Mouse (Mus musculus) E14TG2a.4 (cell line): Measurements from ENCODE around the gene Ankrd23.

ENCODE experiments used
- H3K27me3 ChIP-seq: 2 replicates; pipeline ENCODE4 v1.6.1; 2014; ENCODE audit warnings: low read length, control low read depth; ENCODE audit not compliant: insufficient read depth
- H3K36me3 ChIP-seq: 2 replicates; pipeline ENCODE4 v1.6.1; 2014; ENCODE audit warnings: low read length, control low read depth; ENCODE audit not compliant: insufficient read depth
- H3K4me1 ChIP-seq: replicated peaks from 2 replicates; pipeline ENCODE4 v1.6.1; 2014; ENCODE audit warnings: low read depth, low read length, control low read depth
- H3K4me3 ChIP-seq: replicated peaks from 2 replicates; pipeline ENCODE4 v1.5.1; 2014; ENCODE audit warnings: mild to moderate bottlenecking, low read length
- H3K9me3 ChIP-seq: 2 replicates; pipeline ENCODE4 v1.6.1; 2014; ENCODE audit warnings: low read length, control low read depth
- CTCF ChIP-seq: conservative IDR thresholded peaks from 2 replicates; pipeline ENCODE4 v1.5.1; 2014; ENCODE audit warnings: low read length
- NANOG ChIP-seq: IDR thresholded peaks from 2 replicates; pipeline ENCODE4 v1.6.1; 2014; ENCODE audit warnings: borderline replicate concordance, low read length, mixed read lengths
- POU5F1 ChIP-seq: IDR thresholded peaks from 2 replicates; pipeline ENCODE4 v1.6.1; 2014; ENCODE audit warnings: low read length, borderline replicate concordance

The Ankrd23 gene

GRCm38 (mm10) chr1:36512089-36512965 is 24.4 kb downstream of the Ankrd23 start:
- Histone ChIP-seq H3K4me3 (peak overlapping the region; percentile 98), H3K36me3 (peaks cover 35% of the 10 kb centered on the region), H3K27me3 (no peaks in the 10 kb centered on the region), H3K9me3 (no peaks in the 10 kb centered on the region), H3K4me1 (peaks cover 53% of the 10 kb centered on the region)
- no peak for TF ChIP-seq POU5F1
- TF ChIP-seq NANOG, result no peak
- no peak for TF ChIP-seq CTCF

- peak; percentile 76 for TF ChIP-seq CTCF
- no peak for TF ChIP-seq NANOG
- TF ChIP-seq POU5F1, result no peak
- Histone ChIP-seq H3K4me3 (peak within 1 kb of the TSS; percentile 98), H3K4me1 (peaks cover 51% of the 10 kb centered on the region), H3K27me3 (no peaks in the 10 kb centered on the region), H3K9me3 (no peaks in the 10 kb centered on the region), H3K36me3 (peaks cover 27% of the 10 kb centered on the region)
Observed at GRCm38 (mm10) chr1:36511289-36512021, 25.2 kb downstream of the Ankrd23 start, which contains the start of gene Cnnm3. TSS of gene Cnnm3 (plus strand) at chr1:36511867.

DNA sequence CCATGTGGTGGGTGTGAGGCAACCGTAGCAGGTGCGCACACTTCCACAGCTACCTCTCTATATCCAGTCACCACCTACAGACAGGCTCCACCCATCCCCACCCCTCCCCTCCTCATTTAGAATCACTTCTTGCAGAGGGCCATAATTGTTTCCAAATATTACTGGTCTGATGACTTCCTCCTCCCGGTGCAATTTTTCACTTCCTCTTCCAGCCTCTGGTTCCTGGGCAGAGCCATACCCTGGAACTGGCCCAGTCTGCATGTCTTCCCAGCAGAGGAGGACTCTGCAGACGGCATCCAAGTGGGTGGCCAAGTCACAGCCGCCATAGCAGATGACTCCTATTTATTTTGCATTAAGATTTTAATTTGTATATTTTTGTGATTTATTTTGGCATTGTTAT is 28.4 kb downstream of the Ankrd23 start:
- Histone ChIP-seq H3K27me3 (no peaks in the 10 kb centered on the region), H3K9me3 (no peaks in the 10 kb centered on the region), H3K4me3 (no peak overlapping the region), H3K4me1 (peaks cover 35% of the 10 kb centered on the region), H3K36me3 (no peaks in the 10 kb centered on the region)
- TF ChIP-seq NANOG, result no peak

DNA sequence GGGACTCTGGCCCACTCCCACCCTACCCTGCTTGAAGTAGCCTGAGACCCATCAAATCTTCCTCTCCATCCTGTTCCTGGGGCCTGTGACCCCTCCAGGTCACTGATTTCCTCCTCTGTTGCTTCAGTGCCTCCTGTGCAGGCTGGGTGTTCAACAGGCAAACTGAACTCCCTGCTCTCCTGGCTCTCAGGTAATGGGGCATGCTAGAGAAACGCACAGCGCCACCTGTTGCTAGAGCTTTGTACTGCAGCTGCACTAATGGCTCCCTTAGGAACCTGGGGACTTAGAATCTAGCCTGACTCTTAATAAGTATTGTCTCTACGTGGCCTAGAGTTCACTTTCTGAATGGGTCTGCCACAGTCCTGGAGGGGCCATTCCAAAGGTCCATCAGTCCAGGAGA is 35.4 kb downstream of the Ankrd23 start:
- Histone ChIP-seq H3K36me3 (peaks cover 2% of the 10 kb centered on the region; the same call in 1 of the 2 replicates), H3K4me3 (no peak overlapping the region), H3K9me3 (no peaks in the 10 kb centered on the region), H3K4me1 (peaks cover 25% of the 10 kb centered on the region), H3K27me3 (no peaks in the 10 kb centered on the region)
- TF ChIP-seq POU5F1 (no peak), CTCF (peak; percentile 99)

GRCm38 (mm10) chr1:36497312-36497711 is 39.4 kb downstream of the Ankrd23 start:
- no peaks in the 10 kb centered on the region for H3K9me3 ChIP-seq
- H3K4me3 ChIP-seq, result no peak overlapping the region
- no peaks in the 10 kb centered on the region for H3K36me3 ChIP-seq
- TF ChIP-seq POU5F1, result no peak
- TF ChIP-seq CTCF, result no peak
- no peak for TF ChIP-seq NANOG
- no peaks in the 10 kb centered on the region for H3K27me3 ChIP-seq
- H3K4me1 ChIP-seq, result peaks cover 20% of the 10 kb centered on the region

GRCm38 (mm10) chr1:36496719-36497118 is 40.0 kb downstream of the Ankrd23 start:
- TF ChIP-seq NANOG (no peak), POU5F1 (no peak), CTCF (0 out of 2 replicates have a peak, but pooled peaks have one; percentile 9)
- Histone ChIP-seq H3K4me3 (no peak overlapping the region), H3K27me3 (no peaks in the 10 kb centered on the region), H3K36me3 (no peaks in the 10 kb centered on the region), H3K9me3 (no peaks in the 10 kb centered on the region), H3K4me1 (peaks cover 22% of the 10 kb centered on the region)

- Histone ChIP-seq H3K4me3 (no peak overlapping the region), H3K4me1 (peaks cover 10% of the 10 kb centered on the region), H3K36me3 (no peaks in the 10 kb centered on the region), H3K27me3 (no peaks in the 10 kb centered on the region), H3K9me3 (no peaks in the 10 kb centered on the region)
- TF ChIP-seq CTCF (no peak), NANOG (no peak), POU5F1 (no peak)
Observed at GRCm38 (mm10) chr1:36493299-36493698, 43.4 kb downstream of the Ankrd23 start.

GRCm38 (mm10) chr1:36492416-36493139 is 44.1 kb downstream of the Ankrd23 start:
- no peaks in the 10 kb centered on the region for H3K36me3 ChIP-seq
- no peaks in the 10 kb centered on the region for H3K9me3 ChIP-seq
- TF ChIP-seq NANOG, result no peak
- peaks cover 10% of the 10 kb centered on the region for H3K4me1 ChIP-seq
- H3K27me3 ChIP-seq, result no peaks in the 10 kb centered on the region
- H3K4me3 ChIP-seq, result no peak overlapping the region
